Mouse (Mus musculus) cerebellum, adult 9-10 months (tissue): ENCODE measurements around the gene Vmn2r16.

Experiments used
- DNase-seq: peaks from one replicate; pipeline ENCODE4 v3.0.0; 2022

Gene Vmn2r16

DNA sequence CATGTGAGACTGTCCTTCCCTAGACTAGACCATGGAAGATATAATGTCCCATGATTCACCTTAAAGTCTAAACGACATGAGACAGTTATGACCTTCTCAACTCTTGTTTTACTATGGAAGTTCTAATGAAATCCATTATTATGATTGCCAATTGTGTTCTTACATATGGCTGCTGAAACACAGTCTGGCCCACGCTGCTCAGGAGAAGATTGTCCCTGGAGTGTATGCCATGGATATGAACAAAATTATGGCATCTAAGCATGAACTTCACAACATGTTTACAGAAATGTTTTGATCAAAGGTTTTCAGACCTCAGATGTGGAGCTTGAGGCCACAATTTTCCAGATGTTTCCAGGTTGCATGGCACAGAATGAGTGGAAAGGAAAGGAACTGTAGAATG is at the start of gene Vmn2r16:
TSS of gene Vmn2r16 (plus strand) at position 301 of the 400 bp plus-strand sequence.
- DNase-seq: no peak

DNA sequence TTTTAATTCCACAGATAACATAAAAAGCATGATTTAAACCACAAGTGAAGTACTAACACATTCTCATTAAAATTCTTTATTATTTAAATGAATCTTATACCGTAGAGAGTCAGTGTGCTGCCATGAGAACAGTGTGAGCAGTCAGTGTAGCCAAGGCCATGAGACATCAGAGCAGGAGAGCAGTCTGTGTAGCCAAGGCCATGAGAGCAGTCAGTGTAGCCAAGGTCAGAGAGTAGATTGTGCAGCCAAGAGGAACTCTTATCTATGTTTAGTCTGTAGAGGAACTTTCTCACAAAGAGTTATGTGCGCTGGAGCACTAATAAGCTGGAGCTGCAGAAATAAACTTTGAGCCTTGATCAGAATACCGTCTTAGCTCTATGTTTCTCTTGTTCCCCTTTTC is 35.3 kb upstream of the Vmn2r16 start:
- no peak for DNase-seq

DNA sequence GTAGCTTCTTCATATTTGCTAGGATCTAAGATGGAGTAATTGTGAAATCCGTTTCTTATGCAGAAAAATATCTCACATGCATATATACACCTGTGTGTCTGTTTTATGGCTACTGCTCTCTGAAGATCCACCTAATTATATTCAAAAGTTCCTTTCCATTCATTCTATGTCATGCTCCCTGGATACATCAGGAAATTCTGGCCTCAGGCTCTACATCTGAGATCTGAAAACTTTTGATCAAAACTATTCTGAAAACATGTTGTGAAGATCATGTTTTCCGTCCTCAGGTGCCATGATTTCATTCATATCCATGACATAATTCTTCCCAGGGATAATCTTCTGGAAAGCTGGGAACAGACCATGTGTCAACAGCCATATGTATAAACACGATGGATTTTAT is 32.4 kb upstream of the Vmn2r16 start, which contains the start of gene Vmn2r15:
TSS of gene Vmn2r15 (minus strand) at position 101 of the 400 bp plus-strand sequence.
- DNase-seq: no peak

DNA sequence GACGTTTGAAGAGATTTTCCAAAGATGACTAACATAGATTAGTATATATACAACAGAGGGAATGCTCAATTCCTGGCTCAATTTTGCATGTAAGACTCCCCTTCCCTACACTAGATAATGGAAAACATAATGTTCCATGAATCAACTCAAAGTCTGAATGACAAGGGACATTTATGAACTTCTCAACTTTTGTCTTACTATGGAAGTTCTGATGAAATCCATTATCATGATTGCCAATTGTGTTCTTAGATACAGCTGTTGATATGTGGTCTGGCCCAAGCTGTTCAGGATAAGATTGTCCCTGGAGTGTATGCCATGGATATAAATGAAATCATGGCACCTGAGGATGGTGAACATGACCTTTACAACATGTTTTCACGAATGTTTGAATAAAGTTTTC is 89.4 kb downstream of the Vmn2r16 start, which contains the start of gene Vmn2r17:
TSS of gene Vmn2r17 (plus strand) at position 301 of the 400 bp plus-strand sequence.
- no peak for DNase-seq
